Mouse (Mus musculus): ENCODE data around the gene Kcnk13.
"Not testable (repeated sequence)": the region's sequence is repeated elsewhere in the genome, so short reads cannot be mapped to it uniquely, and the experiment has no call there.

Kcnk13 gene

GRCm38 (mm10) chr12:99965203-99966115 lies 1.2 kb downstream of the Kcnk13 start:
- no peak for DNase-seq (ENCODE audit: extremely low spot score, low read depth, low spot score)

- no peak for DNase-seq (ENCODE audit: extremely low spot score, low read depth, low spot score)
Measured at GRCm38 (mm10) chr12:99966116-99966770, 1.9 kb downstream of the Kcnk13 start.

- DNase-seq (ENCODE audit: extremely low spot score, low read depth, low spot score) = no peak
Measured at GRCm38 (mm10) chr12:99966881-99967363, 2.6 kb downstream of the Kcnk13 start.

GRCm38 (mm10) chr12:99969906-99970305 lies 5.6 kb downstream of the Kcnk13 start:
- DNase-seq (ENCODE audit: extremely low spot score, low read depth, low spot score) = no peak

GRCm38 (mm10) chr12:99971205-99971894 lies 7.1 kb downstream of the Kcnk13 start:
- not testable (repeated sequence) for DNase-seq (ENCODE audit: extremely low spot score, low read depth, low spot score)

GRCm38 (mm10) chr12:99972825-99973224 lies 8.5 kb downstream of the Kcnk13 start:
- DNase-seq (ENCODE audit: extremely low spot score, low read depth, low spot score) = no peak

- DNase-seq (ENCODE audit: extremely low spot score, low read depth, low spot score) = no peak
Measured at GRCm38 (mm10) chr12:99973659-99974058, 9.4 kb downstream of the Kcnk13 start.

GRCm38 (mm10) chr12:99979541-99979940 lies 15.2 kb downstream of the Kcnk13 start:
- DNase-seq (ENCODE audit: extremely low spot score, low read depth, low spot score) = no peak

- no peak for DNase-seq (ENCODE audit: extremely low spot score, low read depth, low spot score)
Measured at GRCm38 (mm10) chr12:99986797-99987196, 22.5 kb downstream of the Kcnk13 start.

GRCm38 (mm10) chr12:99988144-99988543 lies 23.8 kb downstream of the Kcnk13 start:
- no peak for DNase-seq (ENCODE audit: extremely low spot score, low read depth, low spot score)

GRCm38 (mm10) chr12:99992362-99992862 lies 28.1 kb downstream of the Kcnk13 start:
- no peak for DNase-seq (ENCODE audit: extremely low spot score, low read depth, low spot score)

- DNase-seq (ENCODE audit: extremely low spot score, low read depth, low spot score) = no peak
Measured at GRCm38 (mm10) chr12:99993146-99993890, 29.0 kb downstream of the Kcnk13 start.

GRCm38 (mm10) chr12:99995951-99996350 lies 31.7 kb downstream of the Kcnk13 start:
- no peak for DNase-seq (ENCODE audit: extremely low spot score, low read depth, low spot score)

GRCm38 (mm10) chr12:99999726-100000125 lies 35.4 kb downstream of the Kcnk13 start:
- DNase-seq (ENCODE audit: extremely low spot score, low read depth, low spot score) = no peak

- no peak for DNase-seq (ENCODE audit: extremely low spot score, low read depth, low spot score)
Measured at GRCm38 (mm10) chr12:100000381-100000780, 36.1 kb downstream of the Kcnk13 start.

- DNase-seq (ENCODE audit: extremely low spot score, low read depth, low spot score) = no peak
Measured at GRCm38 (mm10) chr12:100001246-100001645, 36.9 kb downstream of the Kcnk13 start.

GRCm38 (mm10) chr12:100001910-100002309 lies 37.6 kb downstream of the Kcnk13 start:
- DNase-seq (ENCODE audit: extremely low spot score, low read depth, low spot score) = no peak

GRCm38 (mm10) chr12:100002914-100003587 lies 38.8 kb downstream of the Kcnk13 start:
- DNase-seq (ENCODE audit: extremely low spot score, low read depth, low spot score) = peak; percentile 31

- DNase-seq (ENCODE audit: extremely low spot score, low read depth, low spot score) = no peak
Measured at GRCm38 (mm10) chr12:100005285-100005684, 41.0 kb downstream of the Kcnk13 start.

GRCm38 (mm10) chr12:100006681-100007080 lies 42.4 kb downstream of the Kcnk13 start:
- no peak for DNase-seq (ENCODE audit: extremely low spot score, low read depth, low spot score)

Data from hindlimb bud, embryonic 11.5 days (tissue).